Mouse (Mus musculus) ES-CJ7 (cell line): ENCODE results near the gene Pygo2.

Source experiments
- DNase-seq: peaks from one replicate; pipeline ENCODE4 v3.0.0; 2011; ENCODE audit warnings: low read depth, low spot score

Pygo2 gene

GRCm38 (mm10) chr3:89456726-89457665 is 27.0 kb downstream of the Pygo2 start:
- peak; percentile 92 for DNase-seq

GRCm38 (mm10) chr3:89458372-89458964 is 28.5 kb downstream of the Pygo2 start:
- no peak for DNase-seq

GRCm38 (mm10) chr3:89458965-89459807 is 29.2 kb downstream of the Pygo2 start:
- peak; percentile 93 for DNase-seq

- peak; percentile 26 for DNase-seq
Measured at GRCm38 (mm10) chr3:89468268-89468667, 38.3 kb downstream of the Pygo2 start.

- no peak for DNase-seq
Measured at GRCm38 (mm10) chr3:89472280-89472679, 42.3 kb downstream of the Pygo2 start.

GRCm38 (mm10) chr3:89473838-89474237 is 43.8 kb downstream of the Pygo2 start:
- no peak for DNase-seq

- no peak for DNase-seq
Measured at GRCm38 (mm10) chr3:89479055-89479454, 49.0 kb downstream of the Pygo2 start.

GRCm38 (mm10) chr3:89481488-89481887 is 51.5 kb downstream of the Pygo2 start:
- peak; percentile 90 for DNase-seq

GRCm38 (mm10) chr3:89482249-89482648 is 52.2 kb downstream of the Pygo2 start:
- DNase-seq = no peak
